Mouse (Mus musculus) intestine, embryonic 16.5 days (tissue): ENCODE results near the gene Aqr. TPM values are rescaled to one million over a fixed set of nuclear protein-coding genes. Genes with fewer than 3 reads are reported as not detected.

Experiments used
- ATAC-seq: fragments of 200-750 bp; cut with Nextera tagmentation; 2 replicates; pipeline ENCODE4 v1.8.0; 2017; ENCODE audit warnings: moderate TSS enrichment, moderate library complexity
- H3K27ac ChIP-seq: fragments of 300-500 bp; sonication (generic); 2 replicates; pipeline ENCODE4 v1.5.1; 2014; ENCODE audit warnings: mild to moderate bottlenecking, low read length
- H3K27me3 ChIP-seq: fragments of 300-500 bp; sonication (generic); replicated peaks from 2 replicates; pipeline ENCODE4 v1.6.1; 2014; ENCODE audit warnings: low read length, control low read depth, mixed read lengths; ENCODE audit not compliant: control insufficient read depth, insufficient read depth
- H3K36me3 ChIP-seq: fragments of 300-500 bp; sonication (generic); 2 replicates; pipeline ENCODE4 v1.6.1; 2014; ENCODE audit warnings: low read length, control low read depth; ENCODE audit not compliant: control insufficient read depth, insufficient read depth
- H3K4me1 ChIP-seq: fragments of 300-500 bp; sonication (generic); 2 replicates; pipeline ENCODE4 v1.6.1; 2014; ENCODE audit warnings: low read length, control low read depth, mixed read lengths; ENCODE audit not compliant: control insufficient read depth, insufficient read depth
- H3K4me2 ChIP-seq: fragments of 300-500 bp; sonication (generic); 2 replicates; pipeline ENCODE4 v1.6.1; 2014; ENCODE audit warnings: low read depth, low read length, control low read depth
- H3K4me3 ChIP-seq: fragments of 300-500 bp; sonication (generic); 2 replicates; pipeline ENCODE4 v1.5.1; 2014; ENCODE audit warnings: mild to moderate bottlenecking, low read length
- H3K9ac ChIP-seq: fragments of 300-500 bp; sonication (generic); 2 replicates; pipeline ENCODE4 v1.6.1; 2014; ENCODE audit warnings: low read depth, low read length
- H3K9me3 ChIP-seq: fragments of 300-500 bp; sonication (generic); 2 replicates; pipeline ENCODE4 v1.6.1; 2016; ENCODE audit warnings: low read length, control low read depth; ENCODE audit not compliant: control insufficient read depth
- WGBS: fragments of 180-500 bp; shearing (Covaris S2); extraction: QIAGEN DNeasy Blood & Tissue Kit; methylation state at CpG from one replicate; pipeline ENCODE4 v1.1.7; 2014; 5-methylcytosine and 5-hydroxymethylcytosine counted together
- polyA plus RNA-seq: library from polyadenylated mRNA; unstranded; fragments of >200 nt; fragmentation: Nextera tagmentation; extraction: Ambion mirVana; gene quantifications from 2 replicates; pipeline ENCODE4 v1.2.1, GENCODE M21; 2015

Gene Aqr
- polyA plus RNA-seq, 1 experiment from 2014 or later, result 29.7 TPM

DNA sequence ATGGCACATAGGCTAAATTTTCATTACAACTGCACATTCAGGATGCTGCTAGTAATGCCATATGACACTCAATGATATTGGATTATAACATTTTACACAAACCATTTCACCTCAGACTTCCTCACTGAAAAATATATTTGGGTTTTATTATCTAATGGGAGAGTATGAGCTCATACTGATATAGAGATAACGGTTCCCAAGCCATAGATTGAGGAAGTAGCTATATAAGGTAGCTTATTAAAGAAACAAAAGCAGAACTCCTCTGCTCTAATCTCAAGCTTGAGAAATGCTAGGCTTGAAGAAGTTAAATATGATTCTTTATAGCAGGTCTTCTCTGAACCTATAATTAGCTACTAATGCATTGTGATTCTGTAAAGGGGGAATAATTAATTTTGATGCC is 90.3 kb downstream of the Aqr start:
- no peaks in the 10 kb centered on the region for H3K9me3 ChIP-seq
- WGBS, result 91% methylated on average over 1 of the region's 1 CpGs
- H3K4me3 ChIP-seq, result no peak overlapping the region
- H3K27me3 ChIP-seq, result no peaks in the 10 kb centered on the region
- ATAC-seq, result no peak
- no peaks in the 10 kb centered on the region for H3K4me1 ChIP-seq
- no peak overlapping the region for H3K9ac ChIP-seq
- 0 out of 2 replicates have a peak, but pooled peaks cover 3% of the 10 kb centered on the region for H3K36me3 ChIP-seq
- no peak overlapping the region for H3K4me2 ChIP-seq
- H3K27ac ChIP-seq, result no peak overlapping the region

GRCm38 (mm10) chr2:114095348-114095747 is 91.5 kb downstream of the Aqr start:
- 82% methylated on average over 5 of the region's 5 CpGs for WGBS
- Histone ChIP-seq H3K9ac (no peak overlapping the region), H3K9me3 (no peaks in the 10 kb centered on the region), H3K4me2 (no peak overlapping the region), H3K4me1 (no peaks in the 10 kb centered on the region), H3K4me3 (no peak overlapping the region), H3K27ac (no peak overlapping the region), H3K36me3 (no peaks in the 10 kb centered on the region), H3K27me3 (no peaks in the 10 kb centered on the region)
- no peak for ATAC-seq

DNA sequence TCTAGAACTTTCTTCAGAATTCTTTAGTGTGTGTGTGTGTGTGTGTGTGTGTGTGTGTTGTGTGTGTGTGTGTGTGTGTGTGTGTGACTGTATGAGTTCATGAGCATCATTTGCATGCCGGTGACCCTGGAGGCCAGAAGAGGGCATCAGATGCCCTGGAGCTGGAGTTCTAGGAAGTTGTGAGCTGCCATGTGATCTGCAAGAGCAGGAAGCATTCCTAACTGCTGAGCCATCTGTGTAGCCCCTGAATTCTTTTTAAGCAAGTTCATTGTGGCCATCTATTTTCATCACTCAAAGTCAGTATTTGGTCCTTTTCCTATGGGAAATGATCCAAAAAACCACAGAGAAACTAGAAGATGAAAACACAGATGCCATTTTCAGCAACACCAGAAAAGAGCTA is 92.1 kb downstream of the Aqr start:
- no peaks in the 10 kb centered on the region for H3K36me3 ChIP-seq
- no peak overlapping the region for H3K4me3 ChIP-seq
- H3K9me3 ChIP-seq, result no peaks in the 10 kb centered on the region
- 88% methylated on average over 1 of the region's 1 CpGs for WGBS
- no peak overlapping the region for H3K9ac ChIP-seq
- ATAC-seq, result no peak
- H3K4me2 ChIP-seq, result no peak overlapping the region
- no peaks in the 10 kb centered on the region for H3K4me1 ChIP-seq
- no peak overlapping the region for H3K27ac ChIP-seq
- no peaks in the 10 kb centered on the region for H3K27me3 ChIP-seq

GRCm38 (mm10) chr2:114093577-114093976 is 93.2 kb downstream of the Aqr start:
- Histone ChIP-seq H3K9me3 (no peaks in the 10 kb centered on the region), H3K9ac (no peak overlapping the region), H3K4me1 (no peaks in the 10 kb centered on the region), H3K27me3 (no peaks in the 10 kb centered on the region), H3K4me2 (no peak overlapping the region), H3K36me3 (no peaks in the 10 kb centered on the region), H3K27ac (no peak overlapping the region), H3K4me3 (no peak overlapping the region)
- no peak for ATAC-seq
- WGBS, result 63% methylated on average over 9 of the region's 9 CpGs

DNA sequence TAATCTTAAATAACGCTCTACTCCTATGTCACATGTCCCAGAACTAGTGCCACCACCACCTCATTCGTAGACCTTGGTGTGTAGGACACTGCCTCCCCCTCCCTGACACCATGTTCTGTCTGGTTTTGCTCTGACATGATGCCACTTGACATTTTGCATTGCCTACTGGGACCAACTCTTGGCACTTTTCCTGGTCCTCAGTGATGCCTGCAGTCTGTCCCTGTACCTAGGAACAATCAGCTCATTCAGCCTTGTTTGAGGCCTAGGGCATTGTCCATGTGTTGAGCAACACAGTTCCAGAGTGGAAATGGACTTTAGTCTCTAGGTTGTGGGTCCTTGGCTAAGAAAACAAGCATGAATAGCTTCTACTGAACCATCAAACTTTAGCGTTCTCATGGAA is 97.0 kb downstream of the Aqr start:
- no peak overlapping the region for H3K9ac ChIP-seq
- no peak overlapping the region for H3K27ac ChIP-seq
- no peaks in the 10 kb centered on the region for H3K27me3 ChIP-seq
- H3K4me1 ChIP-seq, result no peaks in the 10 kb centered on the region
- no peak overlapping the region for H3K4me3 ChIP-seq
- ATAC-seq, result peak; percentile 73
- no peaks in the 10 kb centered on the region for H3K9me3 ChIP-seq
- H3K4me2 ChIP-seq, result no peak overlapping the region
- H3K36me3 ChIP-seq, result no peaks in the 10 kb centered on the region
- WGBS, result 84% methylated on average over 3 of the region's 3 CpGs

DNA sequence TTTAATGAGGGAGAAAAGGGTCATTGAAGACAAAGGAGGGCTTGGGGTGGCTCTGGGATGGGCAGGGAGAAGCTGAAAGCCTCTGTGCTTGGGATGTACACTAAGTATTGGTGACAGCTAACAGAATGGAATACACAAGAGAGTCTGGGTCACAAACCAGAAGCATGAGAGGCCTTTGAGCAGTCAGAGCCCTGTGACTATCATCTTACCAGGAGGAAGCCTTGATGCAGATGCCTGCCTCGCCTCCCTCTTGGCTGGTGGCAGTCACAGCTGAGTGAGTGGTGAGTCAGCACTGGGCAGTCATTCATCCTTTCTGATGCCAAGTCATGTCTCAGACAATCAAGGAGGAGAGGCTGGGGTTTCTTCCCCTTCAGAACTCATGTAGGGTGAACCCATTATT is 99.6 kb downstream of the Aqr start:
- ATAC-seq, result no peak
- 72% methylated on average over 1 of the region's 1 CpGs for WGBS
- Histone ChIP-seq H3K27ac (no peak overlapping the region), H3K9me3 (no peaks in the 10 kb centered on the region), H3K27me3 (no peaks in the 10 kb centered on the region), H3K4me2 (no peak overlapping the region), H3K4me3 (no peak overlapping the region), H3K9ac (no peak overlapping the region), H3K36me3 (no peaks in the 10 kb centered on the region), H3K4me1 (no peaks in the 10 kb centered on the region)

DNA sequence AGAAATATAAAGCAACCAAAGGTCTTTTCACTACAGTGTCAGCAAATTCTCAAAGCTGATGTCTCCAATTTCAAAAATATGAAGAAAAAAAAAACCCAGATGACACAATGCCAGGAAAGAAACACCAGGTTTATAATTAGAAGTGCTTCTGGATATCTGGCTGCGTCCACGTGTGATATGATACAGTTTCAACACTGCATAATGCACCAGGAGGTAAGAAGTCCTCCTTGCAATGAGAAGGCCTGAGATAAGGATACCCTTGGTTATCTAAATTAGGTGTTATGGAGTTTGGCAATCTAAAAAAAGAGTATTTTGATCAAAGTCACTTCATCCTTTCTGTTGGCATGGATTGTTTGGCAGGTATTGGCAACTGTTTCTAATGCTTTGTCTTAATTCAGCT is 114.9 kb downstream of the Aqr start:
- WGBS, result 88% methylated on average over 2 of the region's 2 CpGs
- no peaks in the 10 kb centered on the region for H3K27me3 ChIP-seq
- no peak overlapping the region for H3K9ac ChIP-seq
- H3K36me3 ChIP-seq, result no peaks in the 10 kb centered on the region
- H3K4me3 ChIP-seq, result no peak overlapping the region
- ATAC-seq, result no peak
- H3K9me3 ChIP-seq, result no peaks in the 10 kb centered on the region
- H3K4me2 ChIP-seq, result no peak overlapping the region
- no peak overlapping the region for H3K27ac ChIP-seq
- H3K4me1 ChIP-seq, result no peaks in the 10 kb centered on the region

- no peak overlapping the region for H3K4me3 ChIP-seq
Observed at GRCm38 (mm10) chr2:114066226-114066625, 120.6 kb downstream of the Aqr start.

GRCm38 (mm10) chr2:114064004-114064403 is 122.8 kb downstream of the Aqr start:
- Histone ChIP-seq H3K4me2 (no peak overlapping the region), H3K9ac (no peak overlapping the region), H3K4me1 (no peaks in the 10 kb centered on the region), H3K27me3 (no peaks in the 10 kb centered on the region), H3K27ac (no peak overlapping the region), H3K4me3 (no peak overlapping the region), H3K9me3 (no peaks in the 10 kb centered on the region), H3K36me3 (no peaks in the 10 kb centered on the region)
- WGBS, result 70% methylated on average over 2 of the region's 2 CpGs
- ATAC-seq, result no peak

More at GRCm38 (mm10) chr2:114066226-114066625, 120.6 kb downstream of the Aqr start:
- no peak overlapping the region for H3K27ac ChIP-seq
- H3K36me3 ChIP-seq, result no peaks in the 10 kb centered on the region
- no peak for ATAC-seq
- no peaks in the 10 kb centered on the region for H3K9me3 ChIP-seq
- H3K4me2 ChIP-seq, result no peak overlapping the region
- H3K9ac ChIP-seq, result no peak overlapping the region
- no peaks in the 10 kb centered on the region for H3K27me3 ChIP-seq
- no peaks in the 10 kb centered on the region for H3K4me1 ChIP-seq
- WGBS, result 68% methylated on average over 3 of the region's 3 CpGs

DNA sequence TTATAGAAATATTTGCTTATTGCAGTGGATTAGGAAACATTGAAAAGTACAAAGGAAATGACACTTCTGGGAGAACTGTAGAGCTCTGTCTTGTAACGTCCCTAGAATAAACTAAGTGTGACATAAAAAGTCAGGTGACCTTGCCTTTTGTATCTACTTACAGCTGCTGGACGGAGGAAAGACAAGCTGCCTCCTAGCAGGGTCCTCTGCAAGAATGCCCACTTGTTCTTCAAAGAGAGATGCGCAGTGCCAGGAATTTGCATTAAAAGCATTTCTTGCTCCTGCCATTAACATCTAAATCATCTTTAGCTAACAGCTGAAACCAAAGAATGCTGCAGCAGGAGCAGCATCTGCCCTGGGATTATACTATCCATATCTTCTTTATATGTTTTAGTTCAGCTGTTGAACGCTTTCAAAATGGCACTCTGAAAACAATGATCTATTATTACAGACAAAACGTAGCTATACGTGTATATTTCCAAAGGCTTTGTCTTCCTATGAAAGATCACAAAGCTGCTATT is 126.7 kb downstream of the Aqr start:
- H3K9ac ChIP-seq, result no peak overlapping the region
- no peaks in the 10 kb centered on the region for H3K4me1 ChIP-seq
- 45% methylated on average over 6 of the region's 6 CpGs for WGBS
- H3K4me3 ChIP-seq, result no peak overlapping the region
- H3K9me3 ChIP-seq, result no peaks in the 10 kb centered on the region
- no peaks in the 10 kb centered on the region for H3K27me3 ChIP-seq
- ATAC-seq, result no peak
- H3K36me3 ChIP-seq, result no peaks in the 10 kb centered on the region
- H3K27ac ChIP-seq, result no peak overlapping the region
- no peak overlapping the region for H3K4me2 ChIP-seq
